Mouse (Mus musculus) C2C12 (cell line): ENCODE data around the gene Spata32. TPM values are rescaled to one million over a fixed set of nuclear protein-coding genes. Genes with fewer than 3 reads are reported as not detected.

Experiments
- H3K27me3 ChIP-seq: one replicate; pipeline ENCODE4 v1.6.1; 2011; ENCODE audit not compliant: control insufficient read depth, insufficient read depth, insufficient read length
- H3K36me3 ChIP-seq: one replicate; pipeline ENCODE4 v1.6.1; 2011; ENCODE audit not compliant: control insufficient read depth, insufficient read depth
- H3K4me3 ChIP-seq: one replicate; pipeline ENCODE4 v1.5.1; 2011; ENCODE audit warnings: mild to moderate bottlenecking, control low read depth; ENCODE audit not compliant: poor library complexity, insufficient read depth, severe bottlenecking
- H3K79me2 ChIP-seq: one replicate; pipeline ENCODE4 v1.6.1; 2011; ENCODE audit not compliant: control insufficient read depth, insufficient read depth
- H3K79me3 ChIP-seq: one replicate; pipeline ENCODE4 v1.6.1; 2011; ENCODE audit warnings: low read depth, control low read depth
- H3ac ChIP-seq: one replicate; pipeline ENCODE3; 2011; ENCODE audit warnings: low read depth; ENCODE audit not compliant: control insufficient read depth, insufficient read length
- CEBPB ChIP-seq: IDR thresholded peaks from one replicate; pipeline ENCODE4 v1.6.1; 2011; ENCODE audit warnings: low read depth, mild to moderate bottlenecking, control low read depth, moderate library complexity
- CTCF ChIP-seq: IDR thresholded peaks from one replicate; pipeline ENCODE4 v1.5.1; 2011; ENCODE audit not compliant: control insufficient read depth, insufficient read depth, insufficient read length
- FOSL1 ChIP-seq: IDR thresholded peaks from one replicate; pipeline ENCODE4 v1.8.0; 2011; ENCODE audit warnings: mild to moderate bottlenecking, low read length; ENCODE audit not compliant: poor library complexity, insufficient read depth, severe bottlenecking
- MAX ChIP-seq: IDR thresholded peaks from one replicate; pipeline ENCODE4 v1.6.1; 2011; ENCODE audit warnings: mild to moderate bottlenecking, control low read depth
- MYOD1 ChIP-seq: IDR thresholded peaks from one replicate; pipeline ENCODE4 v1.6.1; 2011; ENCODE audit warnings: low read depth; ENCODE audit not compliant: control insufficient read depth, insufficient read length
- MYOG ChIP-seq: IDR thresholded peaks from one replicate; pipeline ENCODE4 v1.6.1; 2011; ENCODE audit not compliant: control insufficient read depth, insufficient read length; ENCODE audit errors: extremely low read depth
- USF1 ChIP-seq: IDR thresholded peaks from one replicate; pipeline ENCODE4 v1.6.1; 2011; ENCODE audit warnings: low read depth, mild to moderate bottlenecking, control low read depth, moderate library complexity
- polyA plus RNA-seq: library from polyadenylated mRNA; unstranded; fragments of >200 nt; fragmentation: generic; extraction: Trizol; gene quantifications from one replicate; pipeline ENCODE4 v1.2.1, GENCODE M21; 2012; ENCODE audit warnings: missing spikeins

Gene Spata32
- polyA plus RNA-seq, 1 experiment: not detected

GRCm38 (mm10) chr11:103177815-103178485 is 40.3 kb downstream of the Spata32 start:
- no peak for TF ChIP-seq MYOD1
- TF ChIP-seq FOSL1: no peak
- TF ChIP-seq MAX: no peak
- TF ChIP-seq MYOG: no peak
- no peak for TF ChIP-seq USF1
- no peak for TF ChIP-seq CEBPB
- Histone ChIP-seq H3K79me3 (no peaks in the 10 kb centered on the region), H3K27me3 (no peaks in the 10 kb centered on the region), H3K36me3 (no peaks in the 10 kb centered on the region), H3K79me2 (peaks cover 8% of the 10 kb centered on the region), H3ac (no peak overlapping the region), H3K4me3 (no peak overlapping the region)

DNA sequence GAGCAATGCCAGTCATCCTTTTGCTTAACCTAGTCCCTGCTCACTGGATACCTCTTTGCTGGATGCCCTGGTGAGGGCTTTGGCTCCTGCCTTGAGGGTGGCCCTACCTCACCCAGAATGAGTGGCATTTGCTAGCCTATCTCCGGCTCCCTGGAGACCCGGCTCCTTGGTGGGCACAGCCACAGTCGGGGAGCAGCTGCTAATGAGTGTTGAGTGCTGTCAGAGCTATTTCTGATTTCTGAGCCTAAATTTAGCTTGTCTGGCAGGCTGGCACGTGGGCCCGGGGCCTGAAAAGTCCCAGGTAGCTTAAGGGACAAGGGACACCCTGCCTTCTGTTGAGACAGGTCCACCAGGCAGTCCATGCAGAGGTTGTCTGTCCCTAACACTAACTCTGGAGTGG is 41.0 kb downstream of the Spata32 start:
- TF ChIP-seq MYOD1: no peak
- no peak overlapping the region for H3ac ChIP-seq
- H3K36me3 ChIP-seq: no peaks in the 10 kb centered on the region
- no peaks in the 10 kb centered on the region for H3K27me3 ChIP-seq
- no peaks in the 10 kb centered on the region for H3K79me3 ChIP-seq
- H3K4me3 ChIP-seq: no peak overlapping the region
- H3K79me2 ChIP-seq: peaks cover 8% of the 10 kb centered on the region

DNA sequence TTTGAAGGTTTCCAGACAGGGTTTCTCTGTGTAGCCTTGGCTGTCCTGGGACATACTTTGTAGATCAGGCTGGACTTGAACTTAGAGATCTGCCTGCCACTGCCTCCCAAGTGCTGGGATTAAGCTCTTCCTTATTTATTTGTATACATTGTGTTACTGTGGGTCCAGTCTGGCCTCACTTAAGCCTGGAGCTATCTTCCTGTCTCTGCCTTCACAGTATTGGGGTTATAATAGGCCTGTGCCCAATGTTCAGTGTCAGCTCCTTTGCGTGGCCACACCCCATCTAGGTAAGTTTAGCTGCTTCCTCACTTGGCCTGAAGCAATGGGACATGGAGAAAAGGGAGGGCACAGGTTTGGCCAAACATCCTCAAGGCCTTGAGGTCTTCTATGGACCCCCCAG is 41.7 kb downstream of the Spata32 start:
- Histone ChIP-seq H3ac (no peak overlapping the region), H3K27me3 (no peaks in the 10 kb centered on the region), H3K79me3 (no peaks in the 10 kb centered on the region), H3K36me3 (no peaks in the 10 kb centered on the region), H3K4me3 (no peak overlapping the region), H3K79me2 (peaks cover 8% of the 10 kb centered on the region)
- TF ChIP-seq CEBPB: no peak
- TF ChIP-seq CTCF: no peak
- TF ChIP-seq MYOG: no peak
- no peak for TF ChIP-seq FOSL1
- no peak for TF ChIP-seq USF1
- TF ChIP-seq MAX: no peak
- no peak for TF ChIP-seq MYOD1

DNA sequence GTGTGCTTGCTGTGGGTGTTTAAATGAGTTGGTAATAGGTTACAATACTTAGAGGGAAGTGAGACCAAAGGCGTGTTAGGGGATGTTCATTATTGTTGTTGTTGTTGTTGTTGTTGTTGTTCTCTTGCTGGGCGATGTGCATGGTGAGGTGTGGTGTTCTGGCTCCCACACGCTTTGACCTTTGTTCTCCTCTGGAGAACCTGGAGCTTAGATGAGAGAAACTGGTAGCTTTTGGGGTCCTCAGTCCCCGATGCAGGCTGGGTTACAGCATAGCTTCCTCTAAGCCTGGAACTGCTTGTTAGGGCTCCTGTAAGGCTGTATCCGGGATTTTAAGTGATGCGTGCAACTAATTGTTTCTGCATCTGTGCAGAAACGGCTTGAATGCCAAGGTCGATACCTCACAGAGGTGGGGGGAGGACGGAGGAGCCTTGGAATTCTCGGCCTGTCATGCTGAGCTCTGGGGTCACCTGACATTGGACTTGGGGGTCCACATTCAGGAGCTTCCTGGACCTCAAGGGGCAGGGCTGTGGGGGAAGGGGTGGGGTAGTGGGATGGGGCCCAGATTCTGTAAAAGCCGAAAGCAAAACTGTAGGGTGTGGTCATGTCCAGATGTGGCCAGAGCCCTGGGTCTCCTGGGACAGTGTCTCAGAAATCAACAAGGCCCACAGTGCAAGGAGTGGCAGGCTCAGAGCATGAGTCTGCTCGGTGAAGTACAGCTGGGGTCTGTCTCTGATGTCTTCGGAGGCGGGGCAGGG is 42.4 kb downstream of the Spata32 start:
- Histone ChIP-seq H3K36me3 (no peaks in the 10 kb centered on the region), H3K27me3 (no peaks in the 10 kb centered on the region), H3ac (no peak overlapping the region), H3K79me3 (no peaks in the 10 kb centered on the region), H3K79me2 (peaks cover 8% of the 10 kb centered on the region), H3K4me3 (no peak overlapping the region)
- TF ChIP-seq CEBPB (no peak), MAX (no peak), CTCF (no peak)

- Histone ChIP-seq H3K79me3 (no peaks in the 10 kb centered on the region), H3ac (peak overlapping the region; percentile 34), H3K79me2 (peaks cover 8% of the 10 kb centered on the region), H3K36me3 (no peaks in the 10 kb centered on the region), H3K4me3 (no peak overlapping the region), H3K27me3 (no peaks in the 10 kb centered on the region)
- no peak for TF ChIP-seq MYOG
- peak; percentile 85 for TF ChIP-seq MAX
Observed at GRCm38 (mm10) chr11:103174891-103175391, 43.3 kb downstream of the Spata32 start.

- no peak overlapping the region for H3K4me3 ChIP-seq
- TF ChIP-seq USF1 (no peak), MYOD1 (peak; percentile 93), MYOG (no peak), FOSL1 (no peak), CTCF (no peak), CEBPB (peak; percentile 66), MAX (peak; percentile 96)
- peaks cover 8% of the 10 kb centered on the region for H3K79me2 ChIP-seq
- no peaks in the 10 kb centered on the region for H3K79me3 ChIP-seq
- H3ac ChIP-seq: no peak overlapping the region
- no peaks in the 10 kb centered on the region for H3K36me3 ChIP-seq
- no peaks in the 10 kb centered on the region for H3K27me3 ChIP-seq
Observed at GRCm38 (mm10) chr11:103174411-103174832, 43.8 kb downstream of the Spata32 start.
